Mouse (Mus musculus): ENCODE measurements around the gene Gss. TPM values are rescaled to one million over a fixed set of nuclear protein-coding genes. Genes with fewer than 3 reads are reported as not detected.

Gene Gss
- polyA plus RNA-seq (2014; fragmentation: Nextera tagmentation; extraction: Ambion mirVana), result 22.0 TPM in 2 replicates

DNA sequence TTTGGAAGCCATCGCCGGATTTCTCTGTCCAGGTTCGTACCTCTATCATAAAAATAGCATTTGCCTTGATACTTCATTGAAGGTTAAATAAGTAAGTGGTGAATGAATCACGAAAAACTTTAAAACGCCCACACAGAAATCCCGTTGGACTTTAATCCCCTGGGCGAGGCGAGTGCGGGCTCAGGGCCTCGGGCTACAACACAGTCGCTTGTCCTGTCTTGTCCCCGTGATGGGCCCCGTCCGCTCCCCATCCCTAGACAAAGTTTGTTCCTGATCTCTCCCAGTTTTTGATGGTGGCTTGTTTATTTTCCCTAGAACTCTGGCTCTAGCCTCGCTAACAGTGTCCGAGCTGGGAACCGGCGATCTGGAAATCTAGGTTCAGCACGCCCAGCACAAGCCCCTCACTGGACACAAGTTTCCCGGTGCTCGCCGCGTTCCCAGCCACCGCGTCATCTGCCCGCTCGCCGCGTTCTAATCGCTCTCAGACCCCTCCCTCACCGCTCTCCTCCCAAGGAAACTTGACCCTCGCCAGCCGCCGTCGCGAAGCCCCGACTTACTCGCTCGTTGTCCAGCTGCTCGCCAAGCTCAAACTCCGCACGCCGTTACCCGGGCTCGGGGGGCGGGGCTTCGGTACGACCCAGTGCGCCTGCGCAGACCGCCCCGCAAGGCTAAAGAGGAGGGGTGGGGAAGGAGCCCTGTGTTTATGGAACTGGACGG, at the start of gene Gss:
Gene Gss (minus strand): TSS at position 674 of the 717 bp plus-strand sequence.
- peak within 1 kb of the TSS; percentile 87 for H3K4me2 ChIP-seq
- no peaks in the 10 kb centered on the region for H3K27me3 ChIP-seq (ENCODE audit: insufficient read depth, low read length)
- H3K4me3 ChIP-seq (ENCODE audit: low read depth, low read length), result peak within 1 kb of the TSS; percentile 69
- no peaks in the 10 kb centered on the region for H3K36me3 ChIP-seq (ENCODE audit: insufficient read depth)
- H3K27ac ChIP-seq (ENCODE audit: low read depth), result peak within 1 kb of the TSS; percentile 89
- no peak for TF ChIP-seq CTCF (IDR thresholded peaks at IDR 0.05; ENCODE audit: low read depth)
- DNase-seq, result peak; percentile 99
- H3K9ac ChIP-seq, result peak within 1 kb of the TSS; percentile 77
- no peaks in the 10 kb centered on the region for H3K9me3 ChIP-seq (ENCODE audit: low read depth, low read length)
- H3K4me1 ChIP-seq (ENCODE audit: insufficient read depth), result peaks cover 6% of the 10 kb centered on the region; the same call in 1 of the 2 replicates
- WGBS, result under 1% methylated on average over 53 of the region's 53 CpGs
- ATAC-seq (ENCODE audit: insufficient read depth), result peak; percentile 96

DNA sequence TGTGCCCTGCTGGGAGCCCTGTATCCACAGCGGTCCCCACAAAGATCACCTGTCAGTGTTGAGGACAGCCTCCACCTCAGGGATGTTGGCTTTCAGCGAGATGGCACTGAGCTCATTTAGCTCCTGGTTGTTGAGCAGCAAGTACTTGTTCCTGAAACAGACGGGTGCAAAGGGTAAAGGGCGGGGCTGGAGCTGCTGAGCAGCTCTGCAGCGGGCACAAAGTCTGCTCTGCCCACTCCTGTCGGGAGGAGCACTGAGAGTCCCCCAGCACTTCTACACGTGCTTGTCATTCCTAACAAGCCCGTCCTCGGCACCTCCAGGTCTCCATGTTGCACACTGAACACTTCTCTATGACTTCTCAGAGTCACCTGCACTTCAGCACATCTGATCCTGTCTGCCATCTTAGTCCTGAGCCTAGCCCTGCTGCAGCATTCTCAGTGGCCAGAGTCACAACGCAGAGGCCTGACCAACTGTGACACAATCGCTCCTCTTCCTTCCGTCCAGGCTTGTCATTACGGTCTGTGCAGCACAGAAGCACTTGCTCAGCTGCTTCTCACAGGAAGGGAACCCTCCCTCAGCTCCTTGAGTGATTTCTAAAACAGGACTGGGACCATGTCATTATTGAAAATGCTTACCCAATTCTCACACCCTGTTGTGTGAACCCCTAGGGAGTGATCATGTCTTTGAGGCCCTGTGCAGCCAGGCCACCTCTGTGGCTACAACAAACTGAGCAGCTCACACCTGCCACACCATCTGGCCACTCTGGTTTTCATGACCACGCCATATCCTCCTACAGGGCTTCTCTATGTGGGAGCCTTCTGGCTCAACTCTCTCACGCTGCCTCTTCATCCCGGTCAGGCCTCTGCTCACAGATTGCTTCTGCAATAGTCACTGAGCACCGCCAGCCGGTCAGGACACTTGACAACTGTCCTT, 49.2 kb upstream of the Gss start:
- WGBS, result 84% methylated on average over 18 of the region's 18 CpGs
- peaks cover 84% of the 10 kb centered on the region for H3K36me3 ChIP-seq (ENCODE audit: insufficient read depth)
- ATAC-seq (ENCODE audit: insufficient read depth), result no peak

DNA sequence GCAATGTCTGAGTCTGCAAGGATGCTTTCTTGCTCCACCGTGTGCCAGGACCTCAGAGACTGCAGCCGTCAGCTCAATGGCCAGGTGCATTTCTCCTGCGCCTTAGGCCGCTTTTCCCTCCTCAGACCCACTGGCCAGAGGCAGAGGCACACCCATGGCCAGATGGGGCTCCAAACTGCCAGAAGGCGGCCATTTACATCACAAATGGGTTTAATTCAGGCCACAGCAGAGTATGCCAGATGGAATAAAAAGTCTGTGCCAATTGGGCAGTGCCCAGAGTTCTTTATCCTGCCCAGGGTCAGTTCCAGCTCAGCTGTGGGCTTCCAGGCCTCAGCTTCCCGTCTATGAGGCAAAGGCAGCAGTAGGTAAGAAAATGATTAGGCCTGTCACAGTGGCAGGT, 48.0 kb upstream of the Gss start:
- Histone ChIP-seq H3K4me1 (ENCODE audit: insufficient read depth) (no peaks in the 10 kb centered on the region), H3K36me3 (ENCODE audit: insufficient read depth) (peaks cover 93% of the 10 kb centered on the region), H3K27ac (ENCODE audit: low read depth) (no peak overlapping the region), H3K9ac (no peak overlapping the region), H3K9me3 (ENCODE audit: low read depth, low read length) (no peaks in the 10 kb centered on the region), H3K4me3 (ENCODE audit: low read depth, low read length) (no peak overlapping the region), H3K27me3 (ENCODE audit: insufficient read depth, low read length) (no peaks in the 10 kb centered on the region), H3K4me2 (no peak overlapping the region)
- ATAC-seq (ENCODE audit: insufficient read depth), result no peak
- WGBS, result 90% methylated on average over 6 of the region's 6 CpGs
- DNase-seq, result no peak
- no peak for TF ChIP-seq CTCF (IDR thresholded peaks at IDR 0.05; ENCODE audit: low read depth)

More for the DNA sequence above, 49.2 kb upstream of the Gss start:
- Histone ChIP-seq H3K4me1 (ENCODE audit: insufficient read depth) (no peaks in the 10 kb centered on the region), H3K27me3 (ENCODE audit: insufficient read depth, low read length) (no peaks in the 10 kb centered on the region), H3K9ac (no peak overlapping the region), H3K9me3 (ENCODE audit: low read depth, low read length) (no peaks in the 10 kb centered on the region), H3K27ac (ENCODE audit: low read depth) (no peak overlapping the region), H3K4me2 (no peak overlapping the region), H3K4me3 (ENCODE audit: low read depth, low read length) (no peak overlapping the region)
- no peak for DNase-seq
- no peak for TF ChIP-seq CTCF (IDR thresholded peaks at IDR 0.05; ENCODE audit: low read depth)

DNA sequence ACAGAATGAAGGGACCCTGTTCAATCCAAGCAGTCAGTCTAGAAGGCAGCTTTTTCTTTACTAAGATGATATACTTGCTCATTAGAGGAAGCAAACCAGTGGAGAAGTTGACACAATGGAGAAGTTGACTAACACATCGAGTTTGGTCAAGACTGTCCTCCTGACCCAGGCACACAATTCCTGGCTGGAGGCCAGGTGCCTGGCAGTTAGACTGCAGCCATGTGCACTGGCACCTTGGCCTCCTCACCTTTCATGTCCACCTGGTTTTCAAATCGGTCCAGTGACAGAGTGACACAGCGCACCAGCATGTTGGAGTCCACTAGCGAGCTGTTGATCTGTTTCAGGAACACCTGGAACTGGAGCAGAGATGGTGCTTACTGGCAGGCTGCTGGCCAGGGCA, 44.8 kb upstream of the Gss start:
- no peak for ATAC-seq (ENCODE audit: insufficient read depth)
- TF ChIP-seq CTCF (IDR thresholded peaks at IDR 0.05; ENCODE audit: low read depth), result no peak

DNA sequence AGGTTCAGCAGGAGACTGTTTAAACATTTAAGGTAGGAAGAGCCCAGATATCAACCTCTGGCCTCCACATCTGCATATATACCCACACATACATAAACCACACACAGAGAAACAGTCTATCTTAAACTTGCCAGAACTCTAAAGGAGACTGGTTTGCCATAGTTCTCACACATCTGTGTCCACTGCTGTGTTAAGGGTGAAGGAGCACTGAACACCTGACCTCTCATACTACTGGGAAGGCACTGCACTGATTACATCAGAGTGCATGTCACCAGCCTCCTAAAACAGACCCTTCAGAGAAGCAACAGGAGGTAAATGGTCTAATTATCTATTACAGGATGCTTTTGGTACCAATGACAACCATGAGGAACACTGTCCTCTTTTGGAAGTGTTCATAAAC, 44.3 kb upstream of the Gss start:
- no peak for ATAC-seq (ENCODE audit: insufficient read depth)
- no peak for DNase-seq
- H3K9ac ChIP-seq, result no peak overlapping the region
- H3K27me3 ChIP-seq (ENCODE audit: insufficient read depth, low read length), result peaks cover 7% of the 10 kb centered on the region; the same call in 1 of the 2 replicates
- no peaks in the 10 kb centered on the region for H3K9me3 ChIP-seq (ENCODE audit: low read depth, low read length)
- TF ChIP-seq CTCF (IDR thresholded peaks at IDR 0.05; ENCODE audit: low read depth), result no peak
- H3K27ac ChIP-seq (ENCODE audit: low read depth), result no peak overlapping the region
- no peaks in the 10 kb centered on the region for H3K4me1 ChIP-seq (ENCODE audit: insufficient read depth)
- no peak overlapping the region for H3K4me3 ChIP-seq (ENCODE audit: low read depth, low read length)
- peaks cover 97% of the 10 kb centered on the region for H3K36me3 ChIP-seq (ENCODE audit: insufficient read depth)
- no peak overlapping the region for H3K4me2 ChIP-seq

More for the DNA sequence above, 44.8 kb upstream of the Gss start:
- Histone ChIP-seq H3K27ac (ENCODE audit: low read depth) (no peak overlapping the region), H3K9me3 (ENCODE audit: low read depth, low read length) (no peaks in the 10 kb centered on the region), H3K4me2 (no peak overlapping the region), H3K36me3 (ENCODE audit: insufficient read depth) (peaks cover 97% of the 10 kb centered on the region), H3K9ac (no peak overlapping the region), H3K27me3 (ENCODE audit: insufficient read depth, low read length) (0 out of 2 replicates have a peak, but pooled peaks cover 1% of the 10 kb centered on the region), H3K4me3 (ENCODE audit: low read depth, low read length) (no peak overlapping the region), H3K4me1 (ENCODE audit: insufficient read depth) (no peaks in the 10 kb centered on the region)
- 87% methylated on average over 4 of the region's 4 CpGs for WGBS
- no peak for DNase-seq

DNA sequence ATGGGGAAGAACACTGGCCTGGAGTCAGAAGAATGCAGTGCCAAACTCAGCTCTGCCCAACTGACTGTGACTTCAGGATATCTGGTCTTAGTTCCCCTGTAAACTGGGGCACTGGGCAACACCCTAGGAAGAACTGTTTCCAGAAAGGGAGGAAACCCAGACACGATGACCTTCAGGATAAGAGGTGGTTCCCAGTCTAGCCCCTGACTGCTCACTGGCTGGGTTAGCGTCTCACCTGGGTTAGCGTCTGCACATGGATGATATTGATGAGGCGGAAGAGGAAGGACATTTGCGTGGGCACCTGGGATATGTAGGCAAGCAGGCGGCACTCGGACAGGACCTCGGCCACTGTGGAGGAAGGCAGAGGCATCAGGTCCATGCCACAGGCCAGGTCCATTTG, 43.4 kb upstream of the Gss start:
- H3K9ac ChIP-seq, result no peak overlapping the region
- no peak overlapping the region for H3K4me3 ChIP-seq (ENCODE audit: low read depth, low read length)
- WGBS, result 95% methylated on average over 8 of the region's 8 CpGs
- H3K9me3 ChIP-seq (ENCODE audit: low read depth, low read length), result no peaks in the 10 kb centered on the region
- DNase-seq (no peak), ATAC-seq (ENCODE audit: insufficient read depth) (no peak)
- H3K27ac ChIP-seq (ENCODE audit: low read depth), result no peak overlapping the region
- TF ChIP-seq CTCF (IDR thresholded peaks at IDR 0.05; ENCODE audit: low read depth), result no peak
- no peak overlapping the region for H3K4me2 ChIP-seq
- H3K4me1 ChIP-seq (ENCODE audit: insufficient read depth), result no peaks in the 10 kb centered on the region
- H3K27me3 ChIP-seq (ENCODE audit: insufficient read depth, low read length), result peaks cover 16% of the 10 kb centered on the region
- peaks cover 95% of the 10 kb centered on the region for H3K36me3 ChIP-seq (ENCODE audit: insufficient read depth)

DNA sequence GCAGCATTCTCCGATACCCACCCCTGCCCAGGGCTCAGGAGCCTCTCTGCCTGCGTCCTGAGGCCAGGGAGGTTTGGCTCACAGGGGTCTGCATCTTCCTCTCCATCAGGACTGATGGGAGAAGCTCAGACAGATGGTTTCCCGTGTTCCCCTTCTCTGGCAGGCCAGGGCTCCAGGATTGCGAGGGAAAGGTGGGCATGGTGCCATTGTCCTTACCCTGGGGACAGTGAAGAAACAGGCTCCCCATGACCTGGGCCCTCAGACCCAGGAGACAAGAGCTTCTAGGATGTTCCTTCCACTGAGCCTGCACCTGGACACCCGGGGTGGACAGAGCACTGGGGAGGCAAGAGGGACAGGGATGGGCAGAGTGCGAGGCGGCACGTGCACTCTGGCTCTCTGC, 42.0 kb upstream of the Gss start:
- Histone ChIP-seq H3K36me3 (ENCODE audit: insufficient read depth) (peaks cover 81% of the 10 kb centered on the region), H3K4me2 (no peak overlapping the region), H3K9me3 (ENCODE audit: low read depth, low read length) (no peaks in the 10 kb centered on the region), H3K27ac (ENCODE audit: low read depth) (no peak overlapping the region), H3K27me3 (ENCODE audit: insufficient read depth, low read length) (peaks cover 30% of the 10 kb centered on the region), H3K4me3 (ENCODE audit: low read depth, low read length) (no peak overlapping the region), H3K9ac (no peak overlapping the region), H3K4me1 (ENCODE audit: insufficient read depth) (no peaks in the 10 kb centered on the region)
- 90% methylated on average over 8 of the region's 8 CpGs for WGBS
- TF ChIP-seq CTCF (IDR thresholded peaks at IDR 0.05; ENCODE audit: low read depth), result no peak
- ATAC-seq (ENCODE audit: insufficient read depth), result no peak
- DNase-seq, result no peak
